Mouse (Mus musculus): ENCODE measurements at regions not wholly inside any gene's neighbourhood (a gene's known extent, or its start where the extent isn't known, plus 50 kb on each side); places are given as distances from the start of the nearest gene placed in this dataset.

GRCm38 (mm10) chr4:81914971-81915370 lies 472.4 kb upstream of the Mpdz start:
- intact Hi-C loops (cut with DNase I) = loop anchor here (10.0 kb wide), 1 partner anchor 390 kb away; no protein-coding TSS in a partner anchor
- no peak for DNase-seq

DNA sequence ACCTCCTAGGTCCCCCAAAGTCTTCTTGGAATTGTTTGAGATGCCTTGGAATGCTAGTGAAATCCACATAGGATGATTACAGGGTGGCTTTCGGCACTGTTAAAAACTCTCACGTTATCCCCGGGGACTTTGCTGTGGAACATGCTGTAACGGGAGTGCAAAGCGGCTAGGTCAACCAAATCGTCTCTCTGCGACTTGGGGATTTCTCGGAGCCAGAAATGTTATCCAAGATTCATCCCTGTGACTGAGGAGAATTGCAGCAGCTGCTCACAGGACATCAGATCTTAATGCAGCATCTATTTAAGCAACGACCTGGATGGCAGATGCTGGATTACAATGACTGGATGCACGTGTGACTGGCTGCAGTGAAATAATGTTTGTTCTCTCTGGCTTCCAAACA lies 470.7 kb upstream of the Mpdz start:
- DNase-seq = peak; percentile 37 to 46
- intact Hi-C loops (cut with DNase I) = loop anchor here (10.0 kb wide), 1 partner anchor 392 kb away; no protein-coding TSS in a partner anchor

- intact Hi-C loops (cut with DNase I) = loop anchor here (10.0 kb wide), 1 partner anchor 392 kb away; no protein-coding TSS in a partner anchor
- peak; percentile 41 to 50 for DNase-seq
Measured at GRCm38 (mm10) chr4:81912653-81913052, 470.0 kb upstream of the Mpdz start.

DNA sequence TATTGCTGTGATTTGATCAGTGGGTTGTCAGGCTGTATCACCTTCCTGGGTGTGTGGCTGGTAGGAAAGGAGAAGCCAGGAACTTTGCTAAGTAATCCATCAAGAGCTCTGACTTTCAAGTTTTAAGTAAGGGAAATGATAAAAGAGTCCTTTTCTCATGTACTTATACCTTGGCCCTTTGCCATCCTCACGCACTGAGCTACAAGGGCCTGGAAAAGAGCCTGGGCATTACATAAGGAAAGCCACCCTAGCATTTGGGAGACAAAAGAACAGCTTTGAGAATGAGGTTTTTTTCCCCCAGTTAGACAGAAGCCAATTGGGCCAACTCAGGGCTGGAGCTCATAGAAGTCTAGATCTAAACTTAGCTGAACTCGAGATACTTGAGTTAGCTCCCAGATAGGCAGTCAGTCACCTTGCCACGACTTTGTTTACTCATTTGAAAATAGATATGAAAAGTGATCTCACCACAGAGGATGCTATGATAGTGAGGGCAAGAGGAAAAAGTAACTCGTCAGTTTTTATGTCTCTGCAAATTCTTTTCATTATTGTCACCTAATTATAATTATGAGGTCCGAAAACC lies 457.4 kb upstream of the Mpdz start:
- peak in 1 of 2 experiments; percentile 15 for DNase-seq
- intact Hi-C loops (cut with DNase I) = no loop called here

DNA sequence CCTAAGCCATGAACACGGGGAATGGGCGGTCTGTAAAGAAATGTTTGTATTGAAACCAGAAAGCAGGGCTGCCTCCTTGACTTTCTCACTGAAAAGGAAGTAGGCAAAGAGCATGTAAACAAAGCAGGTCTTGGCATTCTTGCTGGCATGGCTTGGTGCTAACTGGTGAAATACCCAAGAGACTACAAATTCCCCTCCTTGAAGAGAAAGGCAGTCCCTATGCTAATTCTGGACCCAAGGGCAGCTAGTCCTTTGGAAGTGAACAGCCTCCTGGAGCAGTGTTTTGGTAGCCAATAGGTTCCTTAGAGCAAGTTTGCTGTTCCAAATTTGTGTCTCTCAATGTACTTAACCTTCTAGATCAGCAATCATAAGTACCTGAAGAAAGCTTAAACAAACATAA lies 456.0 kb upstream of the Mpdz start:
- DNase-seq = no peak
- intact Hi-C loops (cut with DNase I) = no loop called here

DNA sequence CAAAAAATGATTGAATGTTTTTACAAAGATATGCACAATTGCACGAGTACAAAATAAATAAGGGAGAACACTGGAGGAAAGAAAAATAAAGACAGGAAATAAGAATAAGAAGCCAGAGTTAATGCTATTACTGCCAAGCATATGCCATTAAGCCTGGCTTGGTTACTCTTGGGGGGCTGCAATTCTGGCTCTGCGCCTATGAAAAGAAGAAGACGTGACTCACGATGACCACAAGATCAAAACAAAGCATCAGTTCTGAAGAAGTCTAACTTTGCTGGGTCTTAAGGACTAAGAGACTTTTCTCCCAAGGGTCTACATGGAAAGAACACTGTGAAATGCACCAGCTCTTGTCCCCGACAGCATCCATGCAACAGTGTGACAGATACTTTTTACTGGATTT lies 454.8 kb upstream of the Mpdz start:
- intact Hi-C loops (cut with DNase I) = no loop called here
- DNase-seq = no peak

DNA sequence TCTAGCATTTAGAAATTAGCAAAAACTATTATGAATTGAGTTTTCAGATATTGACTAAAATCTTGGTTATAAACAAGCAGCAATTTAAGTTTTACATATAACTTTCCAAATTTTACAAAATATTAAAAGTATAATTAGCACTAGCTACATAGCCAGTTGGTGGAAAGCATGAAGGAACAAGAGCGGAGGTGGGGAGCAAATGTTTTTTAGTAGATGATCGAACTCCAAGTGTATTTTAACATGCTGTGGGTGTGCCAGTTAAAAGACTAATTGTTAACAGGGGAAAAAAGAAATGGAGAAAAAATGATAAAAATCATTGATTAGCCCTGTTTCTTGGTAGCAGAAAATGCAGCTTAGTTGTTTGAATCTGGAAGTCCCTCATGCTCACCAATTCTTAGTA lies 426.3 kb upstream of the Mpdz start:
- intact Hi-C loops (cut with DNase I) = no loop called here
- no peak for DNase-seq

- intact Hi-C loops (cut with DNase I) = no loop called here
- DNase-seq = no peak
Measured at GRCm38 (mm10) chr4:81841642-81842494, 399.3 kb upstream of the Mpdz start.

DNA sequence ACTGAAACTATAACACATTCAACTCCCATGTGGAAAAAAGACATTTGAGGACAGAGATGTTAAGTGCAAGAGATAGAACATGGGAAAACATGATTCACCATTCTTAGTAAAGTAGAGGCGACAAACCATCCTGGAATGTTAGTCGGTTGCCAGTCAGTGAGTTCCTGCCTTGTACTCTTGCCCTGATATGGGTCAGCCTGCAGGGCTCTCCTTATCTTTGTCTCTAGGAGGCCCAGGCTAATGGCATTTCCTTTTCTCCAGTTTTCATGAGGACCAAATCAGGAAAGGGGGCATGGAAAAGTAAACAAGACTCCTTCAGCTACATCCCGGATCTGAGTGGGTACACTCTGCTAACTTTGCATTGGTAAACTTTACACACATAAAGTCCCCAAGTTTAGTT lies 387.4 kb upstream of the Mpdz start:
- intact Hi-C loops (cut with DNase I) = no loop called here
- DNase-seq = peak in 1 of 2 experiments; percentile 18

DNA sequence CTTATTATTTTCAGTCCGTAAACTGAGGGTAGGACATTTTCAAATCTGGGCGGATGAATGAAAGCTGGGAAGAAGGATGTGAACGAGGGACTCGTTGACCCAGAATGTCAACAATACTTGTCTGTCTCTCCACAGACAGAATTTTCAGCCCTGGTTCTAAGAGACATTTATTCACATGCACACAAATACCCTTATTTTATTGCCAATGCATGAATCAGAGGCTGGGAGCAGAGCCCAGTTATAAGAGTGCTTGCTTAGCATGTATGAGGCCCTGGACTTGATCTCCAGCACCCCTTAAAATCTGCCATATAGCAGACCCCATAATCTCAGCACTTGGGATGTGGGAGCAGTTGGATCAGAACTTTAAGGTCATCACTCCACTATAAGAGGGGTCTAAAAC lies 384.8 kb upstream of the Mpdz start:
- intact Hi-C loops (cut with DNase I) = no loop called here
- no peak for DNase-seq

DNA sequence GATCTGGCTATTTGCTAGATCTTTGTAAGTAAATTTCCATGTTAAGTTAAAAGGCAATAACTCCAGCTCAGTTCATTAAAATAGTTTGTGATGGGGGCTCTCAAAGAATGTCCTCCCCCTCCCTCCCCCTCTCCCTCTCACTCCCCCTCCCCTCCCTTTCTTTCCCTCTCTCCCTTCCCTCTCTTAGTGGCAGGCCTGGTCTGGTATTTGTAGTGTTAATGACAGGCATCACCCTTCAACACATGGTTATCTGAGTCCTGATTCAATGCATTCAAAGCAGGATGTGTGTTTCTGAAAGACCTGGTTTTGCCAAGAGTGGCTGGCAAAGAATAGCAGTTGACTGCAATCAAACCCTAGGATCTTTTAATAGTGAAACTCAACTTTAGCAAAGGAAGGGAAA lies 383.4 kb upstream of the Mpdz start:
- intact Hi-C loops (cut with DNase I) = no loop called here
- DNase-seq = no peak

GRCm38 (mm10) chr4:81823566-81823965 lies 381.0 kb upstream of the Mpdz start:
- DNase-seq = no peak
- intact Hi-C loops (cut with DNase I) = no loop called here

DNA sequence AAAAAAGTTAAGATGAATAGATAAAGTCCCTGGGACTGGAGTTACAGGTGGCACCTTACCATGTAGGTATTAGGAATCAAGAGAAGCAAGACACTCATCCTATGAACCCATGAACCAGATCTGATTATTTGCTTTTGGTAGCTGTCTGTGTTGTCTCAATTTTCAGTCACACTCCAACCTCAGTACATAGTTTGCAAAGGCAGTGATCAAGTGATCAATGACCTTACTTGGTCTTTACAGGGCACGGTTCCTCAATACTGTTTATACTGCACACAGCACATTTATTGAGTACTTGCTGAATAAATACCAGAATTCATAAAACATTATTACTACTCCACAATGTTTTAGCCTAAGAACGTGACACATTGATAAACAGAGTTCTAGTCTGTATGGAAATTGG lies 346.7 kb upstream of the Mpdz start:
- intact Hi-C loops (cut with DNase I) = no loop called here

DNA sequence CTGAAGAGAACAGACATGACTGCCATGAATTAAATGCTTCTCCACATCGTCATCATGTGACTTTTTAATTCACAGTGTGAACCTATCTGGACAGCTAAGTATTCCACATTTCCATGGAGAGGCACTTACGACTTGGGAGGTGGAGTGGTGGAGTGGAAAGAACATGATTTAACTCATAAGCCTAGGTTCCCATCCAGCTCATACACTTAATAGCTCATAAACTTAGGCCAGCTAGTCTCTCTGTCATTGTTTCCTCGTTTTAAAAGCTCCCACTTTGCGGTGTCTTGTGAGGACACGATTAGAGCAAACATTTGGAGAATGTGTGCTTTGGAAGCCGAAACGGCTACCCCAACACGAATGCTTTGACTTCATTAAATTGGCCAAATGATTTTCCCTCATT lies 346.0 kb upstream of the Mpdz start:
- intact Hi-C loops (cut with DNase I) = no loop called here
- DNase-seq = no peak

More for the DNA sequence above, 346.7 kb upstream of the Mpdz start:
- no peak for DNase-seq

DNA sequence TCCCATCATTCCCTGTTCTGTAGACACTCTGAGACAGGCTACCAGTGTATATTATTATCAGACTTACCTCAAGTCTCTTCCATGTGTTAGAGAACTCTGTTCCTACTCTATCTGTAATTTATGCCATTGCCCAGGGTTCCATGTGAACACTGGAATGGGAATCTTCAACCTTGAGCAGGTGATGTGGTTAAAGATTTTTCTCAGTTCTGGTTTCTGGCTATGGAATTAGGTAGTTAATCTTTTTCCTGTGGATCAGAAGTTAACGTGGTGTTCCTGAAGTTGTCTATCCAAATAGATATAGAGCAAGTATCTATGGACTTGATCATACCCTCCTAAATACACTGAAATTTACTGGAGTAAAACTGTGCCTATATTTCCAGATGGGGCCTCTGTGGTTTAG lies 339.4 kb upstream of the Mpdz start:
- intact Hi-C loops (cut with DNase I) = no loop called here
- DNase-seq = no peak

DNA sequence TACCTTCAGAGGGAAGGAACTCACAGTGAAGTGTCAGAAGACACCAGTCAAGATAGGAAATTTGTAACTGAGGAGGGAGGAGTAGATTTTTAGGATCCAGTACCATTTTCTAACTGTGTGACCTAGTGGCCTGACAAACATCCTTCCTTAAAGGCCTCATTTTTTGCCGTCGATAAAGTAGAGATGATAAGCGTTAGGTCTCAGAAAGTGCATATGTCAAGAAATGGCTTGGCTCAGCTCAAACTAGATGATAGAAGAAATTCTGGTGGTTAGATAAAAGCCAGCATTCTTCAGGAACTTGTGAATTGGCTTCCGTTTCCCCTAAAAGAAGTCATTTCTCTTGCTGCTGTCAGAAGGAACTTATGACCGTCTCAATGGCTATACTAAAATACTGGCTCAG lies 324.1 kb upstream of the Mpdz start:
- intact Hi-C loops (cut with DNase I) = no loop called here
- no peak for DNase-seq

DNA sequence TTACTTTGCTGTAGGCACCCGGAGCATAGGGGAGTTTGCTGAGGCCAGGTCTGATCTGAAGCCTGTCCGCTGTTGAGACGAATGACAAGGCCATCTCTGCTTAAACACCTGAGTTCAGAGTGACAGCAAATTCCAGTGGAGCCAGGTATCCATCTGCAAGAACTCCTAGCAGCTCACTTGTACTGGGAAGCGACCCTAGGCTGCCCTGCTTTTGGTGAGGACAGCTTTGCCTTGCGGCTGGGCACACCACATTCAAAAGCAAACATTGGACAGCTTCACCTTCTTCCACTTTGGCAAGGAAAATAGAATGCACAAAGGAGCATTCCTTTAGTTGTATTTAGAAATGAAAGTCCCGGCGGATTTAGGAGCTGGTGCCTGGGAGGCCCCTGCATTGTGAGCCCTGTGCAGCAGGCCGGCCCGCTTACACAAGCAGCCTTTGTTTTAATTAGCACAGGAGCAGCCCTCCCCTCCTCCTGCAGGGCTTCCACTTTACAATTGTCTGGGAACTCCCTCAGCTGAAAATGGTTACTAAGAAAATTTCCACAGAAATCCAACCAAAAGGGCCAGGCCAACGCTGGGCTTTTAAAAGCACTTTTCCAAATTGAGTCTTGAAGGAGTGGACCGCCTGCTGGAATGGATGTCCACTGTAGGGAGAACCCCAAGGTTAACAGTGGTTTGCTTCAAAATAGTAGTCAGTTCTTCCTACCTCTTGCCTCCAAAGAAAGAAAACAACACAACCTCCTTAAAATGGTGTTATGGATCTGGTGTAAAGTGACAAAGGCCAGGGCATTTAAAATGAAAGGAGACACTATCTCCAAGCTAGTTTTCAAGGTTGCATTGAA lies 321.6 kb upstream of the Mpdz start:
- peak in 1 of 2 experiments; percentile 39 for DNase-seq

GRCm38 (mm10) chr4:81763311-81764025 lies 320.9 kb upstream of the Mpdz start:
- intact Hi-C loops (cut with DNase I) = no loop called here
- no peak for DNase-seq

More for the DNA sequence above, 321.6 kb upstream of the Mpdz start:
- intact Hi-C loops (cut with DNase I) = no loop called here

- DNase-seq = no peak
- intact Hi-C loops (cut with DNase I) = no loop called here
Measured at GRCm38 (mm10) chr4:81762592-81763229, 320.1 kb upstream of the Mpdz start.

- no peak for DNase-seq
- intact Hi-C loops (cut with DNase I) = no loop called here
Measured at GRCm38 (mm10) chr4:81757905-81758304, 315.3 kb upstream of the Mpdz start.

Data from heart, postnatal 14 days (tissue).